Mouse (Mus musculus) inflammation-experienced regulatory T-cells, adult 6 months (primary cell): ENCODE measurements around the gene Dpm3. TPM values are rescaled to one million over a fixed set of nuclear protein-coding genes. Genes with fewer than 3 reads are reported as not detected.
"Not testable (repeated sequence)": the region's sequence is repeated elsewhere in the genome, so short reads cannot be mapped to it uniquely, and the experiment has no call there.

Experiments
- ATAC-seq: one replicate; pipeline ENCODE4 v1.8.0; 2017
- polyA plus RNA-seq, 3 experiments: library from polyadenylated mRNA; unstranded; fragments of 100-300 nt; shearing (Covaris generic); gene quantifications; one replicate each; pipeline ENCODE4 v1.2.1; 2017

Gene Dpm3
- polyA plus RNA-seq = 100 to 1,000 TPM; 115 to 155 (median 137) TPM

GRCm38 (mm10) chr3:89259076-89259475 is at the start of gene Dpm3:
Dpm3 (plus strand) TSS chr3:89259358.
- no peak for ATAC-seq

DNA sequence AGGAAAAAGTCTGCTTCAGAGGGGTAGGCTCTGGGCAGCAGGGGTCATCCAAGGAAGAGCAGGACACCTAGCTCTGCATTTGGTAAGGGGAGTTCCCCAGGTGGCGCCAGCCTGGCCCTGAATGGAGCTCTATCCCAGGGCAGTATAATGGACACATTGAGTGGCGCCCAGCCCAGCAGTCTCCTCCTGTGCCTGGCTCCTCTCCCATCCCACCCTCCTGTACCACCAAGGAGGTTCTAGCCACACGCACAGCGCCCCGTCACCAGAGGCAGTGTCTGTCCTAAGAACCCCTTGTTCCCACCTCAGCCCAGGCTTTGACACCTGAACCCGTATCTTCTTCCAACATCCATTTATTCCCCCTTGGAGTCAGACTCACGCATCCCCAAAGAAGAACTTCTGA is 49.4 kb upstream of the Dpm3 start:
- no peak for ATAC-seq

- no peak for ATAC-seq
Measured at GRCm38 (mm10) chr3:89210162-89210561, 49.0 kb upstream of the Dpm3 start.

GRCm38 (mm10) chr3:89210731-89211130 is 48.4 kb upstream of the Dpm3 start:
- no peak for ATAC-seq

DNA sequence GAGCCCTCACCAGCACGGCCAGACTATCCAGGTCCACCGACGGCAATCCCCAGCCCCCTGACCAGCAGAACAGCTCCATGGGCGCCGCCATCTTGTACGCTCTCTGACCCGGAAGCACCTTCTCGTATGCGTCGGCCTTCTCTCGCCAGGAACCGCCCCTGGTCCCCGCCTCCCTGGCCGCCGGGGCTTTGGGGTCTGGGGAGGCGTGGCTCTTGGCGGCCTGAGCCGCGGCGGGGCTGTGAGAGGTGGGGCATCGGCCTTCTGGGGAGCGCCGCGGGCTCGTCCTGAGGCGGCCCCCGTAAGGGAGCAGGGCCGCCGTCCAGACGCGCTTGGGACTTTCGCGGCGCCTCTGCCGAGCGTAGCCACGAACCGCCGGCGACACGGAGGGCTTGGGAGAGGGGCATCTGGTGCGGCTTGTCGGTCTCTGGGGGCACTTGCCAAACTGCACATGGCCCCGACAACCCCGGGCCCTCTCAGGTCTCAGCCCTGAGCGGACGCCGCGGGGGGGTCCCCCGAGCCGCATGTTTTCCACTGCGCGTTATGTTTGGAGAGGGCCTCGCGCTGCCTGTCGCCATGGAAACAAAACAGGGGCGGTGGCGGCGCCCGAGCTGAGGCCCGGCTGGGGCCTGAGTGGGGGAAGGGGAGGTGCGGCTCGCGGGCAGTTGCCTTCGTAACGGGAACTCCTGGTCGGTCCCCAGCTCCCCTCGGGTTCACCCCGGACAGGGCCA is 45.2 kb upstream of the Dpm3 start:
- ATAC-seq = peak; percentile 86

GRCm38 (mm10) chr3:89214681-89215411 is 44.3 kb upstream of the Dpm3 start, which contains the start of gene Thbs3:
Thbs3 (plus strand) TSS chr3:89215180.
- ATAC-seq = peak; percentile 51

GRCm38 (mm10) chr3:89215853-89216252 is 43.3 kb upstream of the Dpm3 start:
- ATAC-seq = peak; percentile 39

GRCm38 (mm10) chr3:89216407-89216806 is 42.8 kb upstream of the Dpm3 start:
- ATAC-seq = not testable (repeated sequence)

- ATAC-seq = no peak
Measured at GRCm38 (mm10) chr3:89218271-89218670, 40.9 kb upstream of the Dpm3 start.

- no peak for ATAC-seq
Measured at GRCm38 (mm10) chr3:89219546-89219945, 39.6 kb upstream of the Dpm3 start.

- ATAC-seq = no peak
Measured at GRCm38 (mm10) chr3:89221167-89221566, 38.0 kb upstream of the Dpm3 start.

DNA sequence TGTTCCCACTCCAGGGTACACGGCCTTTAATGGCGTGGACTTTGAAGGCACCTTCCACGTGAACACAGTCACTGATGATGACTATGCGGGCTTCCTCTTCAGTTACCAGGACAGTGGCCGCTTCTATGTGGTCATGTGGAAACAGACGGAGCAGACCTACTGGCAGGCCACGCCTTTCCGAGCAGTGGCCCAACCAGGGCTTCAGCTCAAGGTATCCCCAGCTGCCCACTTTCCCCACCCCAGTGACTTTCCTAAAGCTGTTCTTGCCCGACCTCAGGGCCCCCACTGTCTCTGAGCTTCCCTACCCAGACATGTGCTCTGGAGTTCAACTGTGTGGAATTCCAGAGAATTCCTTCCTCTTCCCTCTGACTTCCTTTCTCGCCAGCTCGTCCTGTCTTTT is 34.4 kb upstream of the Dpm3 start:
- ATAC-seq = no peak

DNA sequence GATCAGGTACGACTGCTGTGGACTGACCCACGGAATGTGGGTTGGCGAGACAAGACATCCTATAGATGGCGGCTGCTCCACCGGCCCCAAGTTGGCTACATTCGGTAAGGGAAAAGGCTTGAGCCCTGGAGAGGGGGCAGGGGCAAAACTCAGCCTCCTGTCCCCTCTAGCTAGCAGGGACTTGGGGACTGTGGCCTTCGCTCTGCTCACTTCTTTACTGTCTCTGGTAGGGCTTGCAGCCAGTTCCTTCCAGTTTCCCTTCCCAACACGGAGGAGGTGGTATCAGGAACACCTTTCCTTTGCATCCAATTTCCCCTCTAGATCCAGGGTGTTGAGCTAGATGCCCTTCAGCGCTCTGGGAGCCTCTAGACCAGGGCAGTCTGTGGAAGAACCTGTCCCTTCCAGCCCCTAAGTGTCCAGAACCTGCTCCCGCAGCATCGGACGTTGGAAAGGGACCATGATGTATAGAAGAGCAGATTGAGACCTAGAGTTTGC is 33.8 kb upstream of the Dpm3 start:
- ATAC-seq = no peak

GRCm38 (mm10) chr3:89225918-89226317 is 33.2 kb upstream of the Dpm3 start:
- no peak for ATAC-seq

- no peak for ATAC-seq
Measured at GRCm38 (mm10) chr3:89226361-89226760, 32.8 kb upstream of the Dpm3 start.

- ATAC-seq = no peak
Measured at GRCm38 (mm10) chr3:89226900-89227299, 32.3 kb upstream of the Dpm3 start, which contains the start of gene Mtx1. Mtx1 (minus strand) TSS chr3:89227088.

DNA sequence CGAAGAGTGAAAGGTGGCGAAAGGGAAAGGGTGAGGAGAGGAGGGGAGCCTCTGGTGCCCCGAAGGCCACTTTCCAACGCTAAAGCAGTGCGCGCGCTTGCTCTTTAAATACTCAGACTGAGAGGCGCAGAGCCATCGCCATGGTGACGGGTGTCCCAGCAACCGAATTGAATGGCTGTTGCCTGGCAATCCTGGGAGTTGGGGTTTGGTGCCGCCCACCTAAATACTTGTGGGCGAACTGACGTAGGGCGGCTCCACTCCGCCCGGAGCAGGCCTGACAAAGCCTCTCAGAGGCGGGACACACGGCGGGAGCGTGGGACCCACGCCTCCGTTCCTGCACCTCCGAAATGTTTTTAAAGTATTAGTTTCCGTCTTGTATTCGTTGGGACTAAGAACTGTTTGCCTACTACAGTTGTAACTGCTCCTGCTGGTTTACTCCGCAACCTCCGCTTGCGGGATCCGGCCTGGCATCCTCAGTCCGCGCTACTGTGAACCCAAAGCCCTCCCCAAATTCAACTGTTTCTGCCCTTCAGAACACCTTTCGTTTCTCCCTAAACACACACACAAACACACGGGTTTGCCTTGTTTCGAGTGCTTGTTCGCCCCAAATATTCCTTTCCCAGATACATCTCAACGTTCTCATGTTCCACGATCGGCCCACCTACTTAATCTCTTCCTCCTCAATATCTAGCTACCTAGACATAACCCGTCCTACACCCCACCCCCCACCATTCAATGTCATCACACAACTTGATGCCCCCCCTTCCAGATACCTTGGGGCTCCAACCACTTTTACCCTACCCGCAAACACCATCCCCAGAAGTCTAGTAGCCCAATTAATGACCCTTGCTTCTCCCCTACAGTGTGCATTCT is 31.6 kb upstream of the Dpm3 start:
- ATAC-seq = peak; percentile 51

GRCm38 (mm10) chr3:89228180-89228549 is 31.0 kb upstream of the Dpm3 start:
- peak; percentile 51 for ATAC-seq

DNA sequence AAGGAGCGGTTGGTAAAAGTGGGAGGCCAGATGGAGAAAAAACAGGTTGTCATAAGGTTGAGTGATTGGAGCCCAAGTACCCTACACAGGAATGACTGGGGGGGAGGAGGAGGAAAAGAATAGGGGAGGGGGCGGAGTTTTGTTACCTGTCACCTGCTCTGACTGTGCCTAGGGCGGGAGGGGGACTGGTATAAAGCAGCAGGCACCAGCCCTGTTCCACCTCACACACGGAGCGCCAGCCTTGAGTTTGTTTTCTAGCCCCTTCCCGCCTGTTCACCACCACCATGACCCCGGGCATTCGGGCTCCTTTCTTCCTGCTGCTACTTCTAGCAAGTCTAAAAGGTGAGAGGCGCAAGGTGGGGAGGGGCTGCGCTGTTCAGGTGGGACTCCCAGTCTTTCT is 30.3 kb upstream of the Dpm3 start, which contains the start of gene Muc1:
Gene Muc1 (plus strand): TSS at position 222 of the 400 bp plus-strand sequence.
- no peak for ATAC-seq

DNA sequence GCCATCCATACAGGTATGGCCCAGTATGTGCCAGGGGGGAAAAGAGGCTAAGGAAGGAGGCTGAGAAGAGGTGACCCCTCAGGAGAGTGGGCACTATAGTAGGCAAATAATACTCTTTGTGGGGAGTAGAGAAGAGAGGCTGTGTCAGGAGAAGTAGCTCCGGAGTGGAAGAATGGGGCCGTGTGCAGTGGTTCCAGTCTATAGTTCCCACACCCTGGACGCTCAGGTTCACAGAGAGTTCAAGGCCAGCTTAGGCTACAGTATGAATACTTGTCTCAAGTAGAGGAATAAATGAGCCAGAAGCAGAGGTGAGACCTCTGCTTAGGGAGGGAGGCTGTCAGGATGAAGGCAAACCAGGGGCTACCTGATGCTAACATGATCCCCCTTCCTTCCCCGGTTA is 29.9 kb upstream of the Dpm3 start:
- no peak for ATAC-seq

GRCm38 (mm10) chr3:89230561-89230960 is 28.6 kb upstream of the Dpm3 start:
- no peak for ATAC-seq

GRCm38 (mm10) chr3:89231345-89231744 is 27.8 kb upstream of the Dpm3 start:
- peak; percentile 64 for ATAC-seq
